Mouse (Mus musculus): ENCODE measurements at regions not wholly inside any gene's neighbourhood (a gene's known extent, or its start where the extent isn't known, plus 50 kb on each side); places are given as distances from the start of the nearest gene placed in this dataset.

DNA sequence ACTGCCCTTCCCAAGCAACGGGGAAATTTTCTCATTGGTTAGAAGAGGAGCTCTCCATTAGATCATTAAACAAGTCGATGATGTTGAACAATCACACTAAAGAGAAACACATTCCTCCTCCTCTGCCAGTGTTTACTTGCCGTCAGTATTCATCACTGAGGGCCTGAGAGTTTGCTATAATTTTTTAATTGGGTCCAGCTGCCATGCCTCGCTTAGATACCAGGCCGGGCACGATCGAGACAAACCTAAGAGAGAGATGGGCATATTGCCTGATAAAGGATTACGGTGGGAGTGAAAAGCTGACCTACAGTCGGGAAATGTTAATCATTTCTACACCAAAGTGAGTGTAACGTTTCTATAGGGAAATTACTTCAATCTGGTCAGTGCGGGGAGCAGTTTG, 96.2 kb downstream of the Gm9376 start:
- TF ChIP-seq GATA2 (IDR thresholded peaks at IDR 0.05; ENCODE audit: borderline replicate concordance, low read depth, low read length) (no peak), GATA1 (IDR thresholded peaks at IDR 0.05; ENCODE audit: borderline replicate concordance, low read length) (no peak), TAL1 (conservative IDR thresholded peaks at IDR 0.05; ENCODE audit: low read depth, low read length) (no peak), POLR2AphosphoS5 (IDR thresholded peaks at IDR 0.05; ENCODE audit: insufficient replicate concordance, low read depth, low read length) (no peak), CTCF (IDR thresholded peaks at IDR 0.05; ENCODE audit: low read depth, low read length) (no peak)
- no peak for ATAC-seq (ENCODE audit: extremely low read depth, insufficient number of reproducible peaks, low FRiP score, poor library complexity, severe bottlenecking)

DNA sequence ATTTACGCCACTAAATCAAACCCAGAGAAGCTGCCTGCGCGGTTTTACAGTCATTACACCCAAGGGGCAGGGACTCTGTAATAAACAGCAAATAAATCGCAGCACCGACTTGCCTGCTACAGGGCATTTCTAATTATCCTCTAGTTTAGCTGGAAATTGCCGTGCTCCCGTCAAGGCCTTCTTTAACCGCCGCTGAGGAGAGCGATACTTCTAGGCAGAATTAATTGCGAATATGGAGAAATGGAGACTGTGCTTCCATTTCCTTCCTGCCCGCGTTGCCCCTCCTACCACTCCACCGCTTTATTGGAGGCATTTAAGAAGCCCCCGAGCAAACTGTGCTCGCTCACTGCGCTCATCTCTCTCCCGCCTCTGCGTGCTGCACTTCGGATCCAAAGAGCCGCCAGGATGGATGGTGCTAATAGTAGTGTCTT, 96.6 kb downstream of the Gm9376 start:
- no peak for DNase-seq (ENCODE audit: low spot score)
- no peaks in the 10 kb centered on the region for H3K27me3 ChIP-seq (ENCODE audit: insufficient read depth, low read length)
- no peak for ATAC-seq (ENCODE audit: extremely low read depth, insufficient number of reproducible peaks, low FRiP score, poor library complexity, severe bottlenecking)
- H3K9me3 ChIP-seq (replicated peaks) = no peaks in the 10 kb centered on the region
- no peak for TF ChIP-seq CTCF (IDR thresholded peaks at IDR 0.05; ENCODE audit: low read depth, low read length)
- TF ChIP-seq POLR2AphosphoS5 (IDR thresholded peaks at IDR 0.05; ENCODE audit: insufficient replicate concordance, low read depth, low read length) = no peak
- TF ChIP-seq GATA1 (IDR thresholded peaks at IDR 0.05; ENCODE audit: borderline replicate concordance, low read length) = no peak
- no peak for TF ChIP-seq TAL1 (conservative IDR thresholded peaks at IDR 0.05; ENCODE audit: low read depth, low read length)
- no peak for TF ChIP-seq GATA2 (IDR thresholded peaks at IDR 0.05; ENCODE audit: borderline replicate concordance, low read depth, low read length)
- no peaks in the 10 kb centered on the region for H3K4me1 ChIP-seq (ENCODE audit: insufficient read depth, low read depth, low read length)
- no peaks in the 10 kb centered on the region for H3K36me3 ChIP-seq (replicated peaks)
- no peak overlapping the region for H3K4me3 ChIP-seq (ENCODE audit: low read depth, low read length)

More for the DNA sequence above, 96.2 kb downstream of the Gm9376 start:
- DNase-seq (ENCODE audit: low spot score) = no peak
- no peaks in the 10 kb centered on the region for H3K4me1 ChIP-seq (ENCODE audit: insufficient read depth, low read depth, low read length)
- H3K4me3 ChIP-seq (ENCODE audit: low read depth, low read length) = no peak overlapping the region
- H3K9me3 ChIP-seq (replicated peaks) = no peaks in the 10 kb centered on the region
- H3K27me3 ChIP-seq (ENCODE audit: insufficient read depth, low read length) = no peaks in the 10 kb centered on the region
- H3K36me3 ChIP-seq (replicated peaks) = no peaks in the 10 kb centered on the region

DNA sequence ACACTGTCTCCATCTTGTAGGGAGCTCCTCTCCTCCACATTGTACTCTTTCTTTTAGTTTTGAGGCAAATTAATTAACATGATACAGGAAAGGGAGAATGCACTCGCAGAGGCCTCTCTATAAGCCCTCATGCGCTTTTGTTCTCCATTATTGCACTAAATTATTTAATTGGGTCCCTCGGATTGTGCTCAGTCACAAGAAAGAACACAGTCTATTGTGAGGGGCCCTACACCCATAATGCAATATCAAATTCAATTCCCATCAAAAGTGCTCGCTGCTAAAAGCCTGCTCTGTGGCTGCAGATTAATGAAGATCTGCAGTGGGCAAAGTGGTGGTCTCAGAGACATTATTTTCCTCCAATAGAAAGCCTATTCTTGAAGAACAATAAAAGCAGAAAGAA, 99.8 kb downstream of the Gm9376 start:
- no peaks in the 10 kb centered on the region for H3K9me3 ChIP-seq (replicated peaks)
- H3K4me1 ChIP-seq (ENCODE audit: insufficient read depth, low read depth, low read length) = no peaks in the 10 kb centered on the region
- H3K27me3 ChIP-seq (ENCODE audit: insufficient read depth, low read length) = no peaks in the 10 kb centered on the region
- H3K4me3 ChIP-seq (ENCODE audit: low read depth, low read length) = no peak overlapping the region
- ATAC-seq (ENCODE audit: extremely low read depth, insufficient number of reproducible peaks, low FRiP score, poor library complexity, severe bottlenecking) (no peak), DNase-seq (ENCODE audit: low spot score) (no peak)
- no peaks in the 10 kb centered on the region for H3K36me3 ChIP-seq (replicated peaks)
- TF ChIP-seq GATA1 (IDR thresholded peaks at IDR 0.05; ENCODE audit: borderline replicate concordance, low read length) = no peak
- no peak for TF ChIP-seq GATA2 (IDR thresholded peaks at IDR 0.05; ENCODE audit: borderline replicate concordance, low read depth, low read length)
- TF ChIP-seq POLR2AphosphoS5 (IDR thresholded peaks at IDR 0.05; ENCODE audit: insufficient replicate concordance, low read depth, low read length) = no peak
- TF ChIP-seq TAL1 (conservative IDR thresholded peaks at IDR 0.05; ENCODE audit: low read depth, low read length) = no peak
- no peak for TF ChIP-seq CTCF (IDR thresholded peaks at IDR 0.05; ENCODE audit: low read depth, low read length)

DNA sequence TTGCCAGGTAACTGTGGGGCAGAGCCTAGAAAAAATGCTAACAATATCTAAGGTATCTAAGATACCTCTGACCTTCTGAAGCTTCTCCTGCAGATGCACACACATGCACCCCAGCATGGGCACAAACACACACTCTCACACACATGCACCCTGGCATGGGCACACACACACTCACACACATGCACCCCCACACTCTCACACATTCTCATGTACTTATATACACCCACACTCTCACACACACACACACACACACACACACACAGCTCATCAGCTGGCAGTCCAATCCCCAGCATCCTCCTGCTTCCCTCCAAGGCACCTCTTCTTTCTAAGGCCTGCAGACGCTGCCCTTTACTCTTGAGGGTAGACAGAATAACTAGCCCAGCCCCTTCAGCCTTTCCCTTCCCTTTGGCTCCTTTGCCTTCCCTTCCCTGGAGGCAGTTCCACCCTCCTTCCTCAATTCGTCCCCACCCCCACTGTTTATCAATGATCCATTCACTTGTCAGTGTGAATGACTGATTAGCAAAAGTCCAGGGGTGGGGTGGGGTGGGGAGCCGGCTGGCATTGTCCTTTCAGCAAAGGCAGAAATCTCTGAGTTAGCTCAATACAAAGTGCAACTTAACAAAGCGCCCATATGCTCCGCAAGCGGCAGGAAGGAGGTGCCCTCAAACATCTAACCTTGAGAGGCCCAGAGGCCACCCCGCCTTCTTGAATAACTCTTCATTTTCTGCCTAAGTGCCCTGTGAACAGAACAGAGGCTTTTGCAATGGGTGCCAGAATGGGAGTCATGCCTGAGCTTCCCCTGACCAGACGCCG, 102.1 kb downstream of the Gm9376 start:
- Histone ChIP-seq H3K4me1 (ENCODE audit: insufficient read depth, low read depth, low read length) (no peaks in the 10 kb centered on the region), H3K9me3 (replicated peaks) (no peaks in the 10 kb centered on the region), H3K27me3 (ENCODE audit: insufficient read depth, low read length) (no peaks in the 10 kb centered on the region), H3K36me3 (replicated peaks) (no peaks in the 10 kb centered on the region), H3K4me3 (ENCODE audit: low read depth, low read length) (no peak overlapping the region)
- TF ChIP-seq TAL1 (conservative IDR thresholded peaks at IDR 0.05; ENCODE audit: low read depth, low read length) = no peak
- DNase-seq (ENCODE audit: low spot score) (no peak), ATAC-seq (ENCODE audit: extremely low read depth, insufficient number of reproducible peaks, low FRiP score, poor library complexity, severe bottlenecking) (no peak)

DNA sequence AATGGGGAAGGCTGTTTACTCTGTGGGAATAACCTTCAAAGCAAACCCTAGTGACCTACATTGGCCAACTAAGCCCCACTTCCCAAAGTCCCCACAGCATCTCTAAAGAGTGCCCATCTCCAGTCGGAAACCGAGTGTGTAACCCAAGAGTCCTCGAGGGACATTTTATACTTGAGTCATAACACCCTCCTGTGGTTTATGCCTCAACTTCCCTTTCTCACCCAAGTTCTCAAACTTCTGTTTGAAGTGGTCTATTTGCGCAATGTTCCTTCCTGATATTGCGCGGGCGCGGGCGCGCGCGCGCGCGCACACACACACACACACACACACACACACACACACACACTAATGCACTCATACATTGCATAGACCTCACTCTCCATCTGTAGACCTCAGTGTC, 104.6 kb downstream of the Gm9376 start:
- ATAC-seq (ENCODE audit: extremely low read depth, insufficient number of reproducible peaks, low FRiP score, poor library complexity, severe bottlenecking) (no peak), DNase-seq (ENCODE audit: low spot score) (no peak)
- Histone ChIP-seq H3K9me3 (replicated peaks) (no peaks in the 10 kb centered on the region), H3K27me3 (ENCODE audit: insufficient read depth, low read length) (no peaks in the 10 kb centered on the region), H3K4me1 (ENCODE audit: insufficient read depth, low read depth, low read length) (no peaks in the 10 kb centered on the region), H3K36me3 (replicated peaks) (no peaks in the 10 kb centered on the region), H3K4me3 (ENCODE audit: low read depth, low read length) (no peak overlapping the region)
- TF ChIP-seq GATA1 (IDR thresholded peaks at IDR 0.05; ENCODE audit: borderline replicate concordance, low read length) = no peak
- no peak for TF ChIP-seq POLR2AphosphoS5 (IDR thresholded peaks at IDR 0.05; ENCODE audit: insufficient replicate concordance, low read depth, low read length)
- no peak for TF ChIP-seq CTCF (IDR thresholded peaks at IDR 0.05; ENCODE audit: low read depth, low read length)
- no peak for TF ChIP-seq GATA2 (IDR thresholded peaks at IDR 0.05; ENCODE audit: borderline replicate concordance, low read depth, low read length)
- no peak for TF ChIP-seq TAL1 (conservative IDR thresholded peaks at IDR 0.05; ENCODE audit: low read depth, low read length)

DNA sequence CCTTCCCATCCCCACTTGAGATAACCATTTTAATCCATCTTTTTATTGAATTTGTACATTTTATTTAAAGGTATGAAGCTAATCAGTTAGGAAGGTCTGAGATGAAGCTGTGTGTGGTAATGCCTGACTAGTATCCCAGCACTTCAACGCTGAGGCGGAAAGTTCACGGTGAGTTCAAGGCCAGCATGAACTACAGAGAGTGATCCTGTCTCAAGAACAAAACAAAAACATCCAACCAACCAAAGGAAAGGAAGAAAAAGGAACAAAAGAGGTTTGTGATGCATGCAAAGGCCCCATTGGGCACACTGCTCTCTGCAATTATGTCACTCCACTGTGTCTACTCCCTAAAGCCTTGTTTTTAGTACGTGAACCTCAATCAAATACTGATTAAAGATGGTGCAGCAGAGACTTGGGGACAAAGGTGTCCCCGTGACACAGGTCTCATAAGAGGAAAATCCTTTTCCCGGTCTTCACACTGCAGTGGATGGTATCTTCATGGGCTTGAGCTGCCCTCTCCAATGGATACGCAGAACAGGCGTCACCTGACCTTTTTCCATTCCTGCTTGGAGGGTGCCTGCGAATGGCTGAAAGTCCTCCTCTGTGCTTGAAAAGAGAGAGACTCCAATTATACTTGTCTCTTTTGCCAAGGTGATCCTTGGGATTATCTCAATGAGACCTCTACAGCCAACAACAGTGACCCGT, 108.2 kb downstream of the Gm9376 start:
- Histone ChIP-seq H3K27me3 (ENCODE audit: insufficient read depth, low read length) (no peaks in the 10 kb centered on the region), H3K9me3 (replicated peaks) (no peaks in the 10 kb centered on the region), H3K4me1 (ENCODE audit: insufficient read depth, low read depth, low read length) (peaks cover 3% of the 10 kb centered on the region; the same call in 1 of the 2 replicates), H3K36me3 (replicated peaks) (no peaks in the 10 kb centered on the region), H3K4me3 (ENCODE audit: low read depth, low read length) (no peak overlapping the region)
- no peak for ATAC-seq (ENCODE audit: extremely low read depth, insufficient number of reproducible peaks, low FRiP score, poor library complexity, severe bottlenecking)
- TF ChIP-seq GATA1 (IDR thresholded peaks at IDR 0.05; ENCODE audit: borderline replicate concordance, low read length) (no peak), POLR2AphosphoS5 (IDR thresholded peaks at IDR 0.05; ENCODE audit: insufficient replicate concordance, low read depth, low read length) (no peak), TAL1 (conservative IDR thresholded peaks at IDR 0.05; ENCODE audit: low read depth, low read length) (no peak)
- DNase-seq (ENCODE audit: low spot score) = no peak
